Mouse (Mus musculus): ENCODE measurements around the gene Fgd3. TPM values are rescaled to one million over a fixed set of nuclear protein-coding genes. Genes with fewer than 3 reads are reported as not detected.
A peak's percentile ranks its signal among the peaks of the same experiment; 100 is the strongest.

Fgd3 gene
- total and polyA plus RNA-seq, 2 experiments from 2014 or later = 1.6 to 8.4 TPM

DNA sequence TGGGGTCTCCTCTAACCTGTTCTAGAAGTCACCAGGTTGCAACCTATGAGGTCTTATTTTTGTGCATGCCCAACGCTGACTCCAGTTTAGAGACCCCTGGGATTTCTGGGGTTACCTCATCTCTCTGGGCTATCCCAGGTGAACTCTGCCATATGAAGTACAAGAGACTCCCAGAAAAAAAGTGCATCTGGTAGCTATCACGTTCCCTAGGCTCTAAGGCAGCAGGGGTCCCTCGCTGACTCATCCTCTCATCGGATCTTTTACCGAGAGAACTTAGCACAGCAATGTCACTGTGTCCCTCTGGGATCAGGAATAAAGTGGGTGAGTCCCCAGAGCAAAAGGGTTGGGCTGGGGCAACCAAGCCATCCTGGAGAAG lies 105.0 kb downstream of the Fgd3 start:
- no peak for ATAC-seq
- no peak for DNase-seq (ENCODE audit: low spot score)
- Histone ChIP-seq H3K36me3 (ENCODE audit: insufficient read depth, low read length) (no peaks in the 10 kb centered on the region), H3K4me3 (ENCODE audit: low read length) (peak overlapping the region; percentile 65), H3K4me1 (ENCODE audit: insufficient read depth, low read length) (peaks cover 28% of the 10 kb centered on the region), H3K9me3 (ENCODE audit: low read length) (no peaks in the 10 kb centered on the region), H3K9ac (replicated peaks; ENCODE audit: low read length) (peak overlapping the region; percentile 68), H3K4me2 (ENCODE audit: low read depth, low read length) (peak overlapping the region; percentile 90), H3K27ac (peak overlapping the region; percentile 59; the same call in 1 of the 2 replicates), H3K27me3 (ENCODE audit: insufficient read depth, low read length) (no peaks in the 10 kb centered on the region)
- no peak for TF ChIP-seq CTCF (IDR thresholded peaks at IDR 0.05; ENCODE audit: low read depth)
- 13% methylated on average over 5 of the region's 5 CpGs for WGBS

DNA sequence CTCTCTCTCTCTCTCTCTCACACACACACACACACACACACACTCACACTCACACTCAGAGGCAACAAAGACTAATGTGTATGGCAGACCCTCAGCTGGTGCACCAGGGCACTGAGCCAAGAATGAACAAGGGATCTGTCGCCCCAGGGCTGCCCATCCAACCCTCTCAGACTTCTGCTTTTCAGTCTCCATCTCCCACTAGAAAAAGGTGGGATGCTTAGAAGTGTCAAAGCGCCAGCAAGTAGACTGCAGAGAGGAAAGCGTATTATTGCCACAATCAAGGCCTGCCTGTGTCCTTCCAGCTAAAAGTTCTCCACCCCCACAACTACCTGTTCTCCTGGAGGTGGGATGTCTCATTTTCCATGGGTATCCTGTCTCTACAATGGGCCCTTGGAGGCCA lies 105.7 kb downstream of the Fgd3 start:
- DNase-seq (ENCODE audit: low spot score) (peak; percentile 32), ATAC-seq (no peak)
- Histone ChIP-seq H3K9me3 (ENCODE audit: low read length) (no peaks in the 10 kb centered on the region), H3K27ac (no peak overlapping the region), H3K4me3 (ENCODE audit: low read length) (no peak overlapping the region), H3K4me1 (ENCODE audit: insufficient read depth, low read length) (peaks cover 28% of the 10 kb centered on the region), H3K27me3 (ENCODE audit: insufficient read depth, low read length) (no peaks in the 10 kb centered on the region), H3K9ac (replicated peaks; ENCODE audit: low read length) (peak overlapping the region; percentile 68; the same call in 1 of the 2 replicates), H3K36me3 (ENCODE audit: insufficient read depth, low read length) (no peaks in the 10 kb centered on the region), H3K4me2 (ENCODE audit: low read depth, low read length) (peak overlapping the region; percentile 90)
- 56% methylated on average over 3 of the region's 3 CpGs for WGBS
- no peak for TF ChIP-seq CTCF (IDR thresholded peaks at IDR 0.05; ENCODE audit: low read depth)

DNA sequence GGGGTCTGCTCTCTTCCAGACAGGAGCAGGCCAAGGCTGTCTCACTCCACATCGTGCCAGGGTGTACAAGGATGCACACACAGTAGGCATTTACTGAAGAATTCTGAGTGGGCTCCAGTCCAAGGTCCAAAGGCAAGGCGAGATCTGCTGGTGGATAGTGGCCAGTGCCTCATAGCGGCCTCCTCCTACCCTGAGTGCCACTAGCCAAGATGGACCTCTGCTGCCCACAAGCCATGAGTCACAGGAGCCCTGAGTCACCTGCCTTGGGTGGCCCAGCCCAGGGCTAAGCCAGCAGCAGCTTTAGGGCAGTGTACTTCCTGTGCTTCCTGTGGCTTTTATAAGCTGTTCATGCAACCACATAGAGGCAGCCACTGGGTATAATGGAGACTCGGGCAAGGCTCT lies 106.6 kb downstream of the Fgd3 start:
- no peak overlapping the region; the same call in 1 of the 2 replicates for H3K9ac ChIP-seq (replicated peaks; ENCODE audit: low read length)
- peak overlapping the region; percentile 48; the same call in 1 of the 2 replicates for H3K27ac ChIP-seq
- no peak overlapping the region for H3K4me3 ChIP-seq (ENCODE audit: low read length)
- peak overlapping the region; percentile 3; the same call in 1 of the 2 replicates for H3K4me2 ChIP-seq (ENCODE audit: low read depth, low read length)
- ATAC-seq (no peak), DNase-seq (ENCODE audit: low spot score) (peak; percentile 7)
- no peaks in the 10 kb centered on the region for H3K36me3 ChIP-seq (ENCODE audit: insufficient read depth, low read length)
- TF ChIP-seq CTCF (IDR thresholded peaks at IDR 0.05; ENCODE audit: low read depth) = no peak
- no peaks in the 10 kb centered on the region for H3K9me3 ChIP-seq (ENCODE audit: low read length)
- peaks cover 28% of the 10 kb centered on the region for H3K4me1 ChIP-seq (ENCODE audit: insufficient read depth, low read length)
- no peaks in the 10 kb centered on the region for H3K27me3 ChIP-seq (ENCODE audit: insufficient read depth, low read length)
- 36% methylated on average over 4 of the region's 4 CpGs for WGBS

DNA sequence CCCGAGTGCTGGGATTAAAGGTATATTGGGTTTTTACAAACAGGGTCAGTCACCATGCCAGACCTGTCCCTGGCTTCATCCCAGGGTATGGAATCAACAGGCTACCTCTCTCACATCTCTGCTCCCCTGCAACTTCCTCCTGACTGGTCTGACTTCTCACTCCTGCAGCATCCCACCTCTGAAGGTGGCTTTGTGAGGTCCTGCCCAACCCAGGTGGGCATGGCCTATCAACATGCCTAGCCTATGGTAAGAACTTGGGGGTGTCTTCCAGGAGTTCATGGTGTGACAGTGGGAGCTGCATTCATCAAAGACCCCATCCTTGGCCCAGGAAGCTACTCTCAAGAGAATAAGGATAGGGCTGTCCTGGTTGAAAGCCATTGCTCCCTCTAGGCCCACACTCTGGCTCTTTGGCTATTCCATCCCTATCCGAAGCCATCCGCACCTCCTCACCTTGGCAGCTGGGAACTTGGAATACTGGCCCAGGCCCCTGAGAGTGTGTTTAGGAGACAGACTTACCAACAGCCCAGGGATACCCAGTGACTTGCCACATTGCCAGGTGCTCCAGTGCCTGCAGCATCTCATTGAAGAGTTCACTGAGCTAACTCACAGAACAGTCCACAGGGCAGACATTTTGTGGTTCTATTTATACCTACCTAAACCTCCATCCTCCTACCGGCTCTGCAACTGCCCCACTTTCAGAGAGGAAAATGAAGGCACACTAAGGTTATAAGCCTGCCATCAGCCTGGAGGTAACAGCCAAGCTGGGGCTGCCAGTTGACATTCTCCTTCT lies 107.2 kb downstream of the Fgd3 start:
- Histone ChIP-seq H3K4me1 (ENCODE audit: insufficient read depth, low read length) (peaks cover 28% of the 10 kb centered on the region), H3K9me3 (ENCODE audit: low read length) (no peaks in the 10 kb centered on the region), H3K9ac (replicated peaks; ENCODE audit: low read length) (no peak overlapping the region), H3K4me2 (ENCODE audit: low read depth, low read length) (peak overlapping the region; percentile 3; the same call in 1 of the 2 replicates), H3K36me3 (ENCODE audit: insufficient read depth, low read length) (no peaks in the 10 kb centered on the region), H3K27ac (no peak overlapping the region), H3K4me3 (ENCODE audit: low read length) (no peak overlapping the region), H3K27me3 (ENCODE audit: insufficient read depth, low read length) (no peaks in the 10 kb centered on the region)
- TF ChIP-seq CTCF (IDR thresholded peaks at IDR 0.05; ENCODE audit: low read depth) = no peak
- ATAC-seq (no peak), DNase-seq (ENCODE audit: low spot score) (no peak)
- WGBS = 79% methylated on average over 4 of the region's 4 CpGs

Other genes starting within 250 kb of the Fgd3 start
- 63.8 and 68.9 TPM in 2 replicates for gene Wnk2, start 172.3 kb downstream of the Fgd3 start, total RNA-seq (2014; rRNA removed)
- gene Wnk2, start 172.3 kb downstream of the Fgd3 start, polyA plus RNA-seq (2015; fragmentation: Nextera tagmentation; extraction: Ambion mirVana) = 14.5 and 15.1 TPM in 2 replicates
- gene Ninj1, start 132.8 kb downstream of the Fgd3 start, total RNA-seq (2014; rRNA removed) = 44.1 and 54.4 TPM in 2 replicates
- 50.0 and 50.7 TPM in 2 replicates for gene Ninj1, start 132.8 kb downstream of the Fgd3 start, polyA plus RNA-seq (2015; fragmentation: Nextera tagmentation; extraction: Ambion mirVana)
- 18.4 and 34.8 TPM in 2 replicates for gene Card19, start 104.3 kb downstream of the Fgd3 start, total RNA-seq (2014; rRNA removed)
- gene Card19, start 104.3 kb downstream of the Fgd3 start, polyA plus RNA-seq (2015; fragmentation: Nextera tagmentation; extraction: Ambion mirVana) = 49.6 and 50.8 TPM in 2 replicates
- 2.0 TPM in 1 of 2 replicates, not detected in the other for gene Susd3, start 71.6 kb downstream of the Fgd3 start, total RNA-seq (2014; rRNA removed)
- 0.93 and 1.2 TPM in 2 replicates for gene Susd3, start 71.6 kb downstream of the Fgd3 start, polyA plus RNA-seq (2015; fragmentation: Nextera tagmentation; extraction: Ambion mirVana)
- gene Bicd2, start 21.3 kb upstream of the Fgd3 start, total RNA-seq (2014; rRNA removed) = 48.2 and 51.2 TPM in 2 replicates
- gene Bicd2, start 21.3 kb upstream of the Fgd3 start, polyA plus RNA-seq (2015; fragmentation: Nextera tagmentation; extraction: Ambion mirVana) = 23.3 and 25.1 TPM in 2 replicates
- 9.2 and 11.9 TPM in 2 replicates for gene Ippk, start 100.9 kb upstream of the Fgd3 start, total RNA-seq (2014; rRNA removed)
- 10.2 and 10.8 TPM in 2 replicates for gene Ippk, start 100.9 kb upstream of the Fgd3 start, polyA plus RNA-seq (2015; fragmentation: Nextera tagmentation; extraction: Ambion mirVana)
- 0.14 and 0.16 TPM in 2 replicates for gene Tes3-ps, start 173.0 kb upstream of the Fgd3 start, total RNA-seq (2014; rRNA removed)
- gene Tes3-ps, start 173.0 kb upstream of the Fgd3 start, polyA plus RNA-seq (2015; fragmentation: Nextera tagmentation; extraction: Ambion mirVana) = 0.51 and 0.64 TPM in 2 replicates
- gene Ecm2, start 184.5 kb upstream of the Fgd3 start, total RNA-seq (2014; rRNA removed) = 2.6 and 4.6 TPM in 2 replicates
- gene Ecm2, start 184.5 kb upstream of the Fgd3 start, polyA plus RNA-seq (2015; fragmentation: Nextera tagmentation; extraction: Ambion mirVana) = 2.9 and 3.0 TPM in 2 replicates
- gene Aspn, start 224.1 kb upstream of the Fgd3 start, total RNA-seq (2014; rRNA removed) = 0.21 and 0.40 TPM in 2 replicates
- 0.93 and 1.0 TPM in 2 replicates for gene Aspn, start 224.1 kb upstream of the Fgd3 start, polyA plus RNA-seq (2015; fragmentation: Nextera tagmentation; extraction: Ambion mirVana)

Data from hindbrain, postnatal 0 days (tissue).